Mouse (Mus musculus) limb, embryonic 12.5 days (tissue): ENCODE measurements around the gene Fbxw27. TPM values are rescaled to one million over a fixed set of nuclear protein-coding genes. Genes with fewer than 3 reads are reported as not detected.
"Not testable (repeated sequence)": the region's sequence is repeated elsewhere in the genome, so short reads cannot be mapped to it uniquely, and the experiment has no call there.

Source experiments
- ATAC-seq: fragments of 200-750 bp; cut with Nextera tagmentation; 2 replicates; pipeline ENCODE4 v1.8.0; 2017; ENCODE audit warnings: low read depth, moderate TSS enrichment; ENCODE audit not compliant: insufficient number of reproducible peaks, insufficient read depth, low FRiP score, low TSS enrichment
- H3K27ac ChIP-seq: fragments of 300-500 bp; sonication (generic); 2 replicates; pipeline ENCODE4 v1.5.1; 2016; ENCODE audit warnings: mild to moderate bottlenecking, moderate library complexity
- H3K27me3 ChIP-seq: fragments of 300-500 bp; sonication (generic); 2 replicates; pipeline ENCODE4 v1.6.1; 2016; ENCODE audit warnings: mild to moderate bottlenecking, moderate library complexity
- H3K36me3 ChIP-seq: fragments of 300-500 bp; sonication (generic); 2 replicates; pipeline ENCODE4 v1.6.1; 2016; ENCODE audit warnings: mild to moderate bottlenecking, moderate library complexity
- H3K4me1 ChIP-seq: fragments of 300-500 bp; sonication (generic); replicated peaks from 2 replicates; pipeline ENCODE4 v1.6.1; 2016
- H3K4me2 ChIP-seq: fragments of 300-500 bp; sonication (generic); 2 replicates; pipeline ENCODE4 v1.6.1; 2016; ENCODE audit warnings: mild to moderate bottlenecking, moderate library complexity
- H3K4me3 ChIP-seq: fragments of 300-500 bp; sonication (generic); replicated peaks from 2 replicates; pipeline ENCODE4 v1.5.1; 2016; ENCODE audit warnings: mild to moderate bottlenecking
- H3K9ac ChIP-seq: fragments of 300-500 bp; sonication (generic); replicated peaks from 2 replicates; pipeline ENCODE4 v1.6.1; 2016; ENCODE audit warnings: mild to moderate bottlenecking, moderate library complexity
- H3K9me3 ChIP-seq: fragments of 300-500 bp; sonication (generic); 2 replicates; pipeline ENCODE4 v1.6.1; 2016; ENCODE audit warnings: mild to moderate bottlenecking, moderate library complexity
- WGBS: fragments of 180-500 bp; shearing (Covaris S2); methylation state at CpG from one replicate; pipeline ENCODE4 v1.1.7; 2016; 5-methylcytosine and 5-hydroxymethylcytosine counted together
- polyA plus RNA-seq: library from polyadenylated mRNA; unstranded; fragments of >200 nt; fragmentation: Nextera tagmentation; extraction: Ambion mirVana; gene quantifications from 2 replicates; pipeline ENCODE4 v1.2.1, GENCODE M21; 2016

Gene Fbxw27
- polyA plus RNA-seq, result not detected in 2 replicates

DNA sequence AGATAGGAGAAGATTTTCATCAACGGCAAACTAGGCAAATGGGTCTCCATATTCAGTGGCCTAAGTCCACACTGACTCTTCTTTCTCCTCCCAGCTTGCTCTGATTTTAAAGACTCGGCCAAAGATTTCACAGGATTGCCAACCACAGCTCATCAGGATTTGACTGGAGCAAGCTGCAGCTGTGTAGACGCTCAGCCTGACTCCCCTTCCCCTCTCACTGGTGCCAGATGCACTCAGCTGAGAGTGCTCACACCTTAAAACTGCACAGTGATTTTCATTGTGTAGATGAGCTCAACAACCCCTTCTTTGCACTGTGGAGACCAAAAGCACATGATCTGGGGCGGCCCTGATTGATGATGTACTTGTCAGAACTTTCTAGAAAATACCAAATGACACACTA lies at the start of gene Fbxw27:
Gene Fbxw27 (minus strand): TSS at position 101 of the 400 bp plus-strand sequence.
- 75% methylated on average over 4 of the region's 4 CpGs for WGBS
- H3K4me3 ChIP-seq, H3K9me3 ChIP-seq, ATAC-seq, H3K27ac ChIP-seq, H3K9ac ChIP-seq, H3K4me1 ChIP-seq, H3K4me2 ChIP-seq, H3K27me3 ChIP-seq, H3K36me3 ChIP-seq: not testable (repeated sequence)

DNA sequence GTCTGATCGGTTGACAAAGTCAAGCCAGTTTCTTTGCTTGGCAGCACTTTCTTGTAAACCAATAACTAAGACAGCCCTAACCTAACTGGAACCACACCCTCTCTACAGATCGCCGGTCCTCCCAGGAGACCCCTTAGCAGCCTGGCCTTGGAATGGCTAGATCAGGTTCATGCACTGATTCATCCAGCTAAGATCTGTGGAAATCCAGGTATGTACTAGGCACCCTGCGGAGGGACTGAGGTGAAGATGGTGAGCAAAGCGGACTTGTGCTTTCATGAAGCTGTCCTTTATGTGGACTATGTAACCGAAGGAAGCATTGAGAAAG lies 42.6 kb upstream of the Fbxw27 start:
- H3K36me3 ChIP-seq, result peaks cover 37% of the 10 kb centered on the region
- peak overlapping the region; percentile 84 for H3K4me2 ChIP-seq
- H3K4me3 ChIP-seq, result peak overlapping the region; percentile 61
- peak overlapping the region; percentile 71 for H3K9ac ChIP-seq
- no peaks in the 10 kb centered on the region for H3K9me3 ChIP-seq
- peaks cover 7% of the 10 kb centered on the region for H3K4me1 ChIP-seq
- no peaks in the 10 kb centered on the region for H3K27me3 ChIP-seq
- peak; percentile 66 for ATAC-seq
- 13% methylated on average over 6 of the region's 6 CpGs for WGBS
- H3K27ac ChIP-seq, result no peak overlapping the region

DNA sequence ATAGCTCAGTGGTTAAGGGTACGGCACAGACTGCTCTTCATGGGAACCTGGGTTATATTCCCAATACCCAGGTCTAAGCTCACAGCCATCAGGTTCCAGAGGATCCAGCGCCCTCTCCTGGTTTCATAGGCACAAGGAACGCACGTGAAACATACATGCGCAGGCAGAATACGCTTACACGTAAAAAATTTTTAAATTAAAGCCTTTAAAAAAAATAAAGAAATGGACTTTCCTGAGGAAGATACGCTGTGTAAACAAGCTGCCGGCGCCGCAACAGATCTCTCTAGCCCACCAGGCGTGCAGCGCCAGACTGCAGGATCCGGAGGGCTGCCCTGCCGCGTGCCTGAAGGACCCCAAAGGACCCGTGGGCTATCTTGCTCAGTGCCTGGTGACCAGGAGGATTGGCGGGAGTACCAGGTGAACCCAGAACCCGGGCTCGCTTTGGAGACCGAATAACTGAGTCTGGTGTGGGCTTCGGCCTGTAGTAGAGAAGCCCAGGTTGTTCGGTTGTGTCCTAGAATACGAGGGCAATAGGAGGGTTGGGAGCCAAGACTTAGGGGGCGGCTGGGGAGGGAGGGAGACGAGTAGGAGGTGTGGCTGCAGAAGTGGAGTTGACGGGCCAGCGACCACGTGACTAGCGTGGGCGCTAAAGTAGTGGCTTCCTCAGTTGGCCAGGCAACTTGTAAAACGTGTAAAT lies 42.1 kb upstream of the Fbxw27 start, which contains the start of gene Nme6:
Gene Nme6 (plus strand): TSS at position 359 of the 697 bp plus-strand sequence.
- H3K4me3 ChIP-seq, result peak within 1 kb of the TSS; percentile 61
- H3K36me3 ChIP-seq, result peaks cover 32% of the 10 kb centered on the region
- peak; percentile 97 for ATAC-seq
- H3K9ac ChIP-seq, result peak within 1 kb of the TSS; percentile 71
- no peaks in the 10 kb centered on the region for H3K9me3 ChIP-seq
- H3K27ac ChIP-seq, result peak within 1 kb of the TSS; percentile 75
- H3K27me3 ChIP-seq, result no peaks in the 10 kb centered on the region
- H3K4me2 ChIP-seq, result peak within 1 kb of the TSS; percentile 84
- peaks cover 7% of the 10 kb centered on the region for H3K4me1 ChIP-seq
- under 1% methylated on average over 32 of the region's 32 CpGs for whole genome bisulfite sequencing

DNA sequence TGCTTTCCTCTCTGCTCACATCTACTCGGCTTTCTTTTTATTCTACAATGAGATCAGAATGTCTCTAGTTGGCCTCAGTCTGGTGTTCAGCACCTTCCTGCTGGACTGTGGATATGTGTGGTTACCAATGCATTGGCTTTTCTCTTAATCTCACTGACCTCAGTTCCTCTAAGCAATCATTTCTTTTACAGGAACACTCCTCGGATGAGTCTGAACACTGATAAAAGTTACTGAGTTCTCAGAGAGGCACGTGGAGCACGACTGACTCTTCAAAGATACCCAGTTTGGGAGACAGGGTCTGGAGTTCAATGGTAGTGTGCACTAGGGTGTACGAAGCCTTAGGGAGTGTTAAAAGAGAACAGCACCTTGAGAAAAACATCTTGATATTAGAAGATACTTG lies 35.7 kb upstream of the Fbxw27 start:
- no peak for ATAC-seq
- Histone ChIP-seq H3K4me2 (no peak overlapping the region), H3K27ac (no peak overlapping the region), H3K9me3 (no peaks in the 10 kb centered on the region), H3K9ac (no peak overlapping the region), H3K36me3 (peaks cover 18% of the 10 kb centered on the region; the same call in 1 of the 2 replicates), H3K4me3 (no peak overlapping the region), H3K27me3 (no peaks in the 10 kb centered on the region), H3K4me1 (no peaks in the 10 kb centered on the region)
- 75% methylated on average over 5 of the region's 5 CpGs for WGBS

DNA sequence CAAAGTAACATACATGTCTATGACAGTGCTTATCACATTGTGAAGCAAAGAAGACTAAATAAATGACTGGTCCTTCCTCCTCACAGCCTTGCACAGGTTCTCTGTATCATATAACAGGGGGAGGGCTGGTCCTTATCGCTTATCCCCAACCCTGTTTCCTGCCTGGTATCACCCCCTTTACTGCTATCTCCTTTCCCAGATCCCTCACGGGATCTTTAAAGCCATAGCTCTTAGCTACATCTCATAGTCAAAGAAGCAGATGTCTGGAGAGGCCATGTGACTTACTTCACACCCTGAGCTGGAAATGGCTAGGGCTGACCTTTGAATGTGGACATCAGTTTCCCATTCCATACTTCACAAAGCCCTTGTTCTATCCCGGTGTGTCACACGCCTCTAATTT lies 35.3 kb upstream of the Fbxw27 start:
- H3K4me1 ChIP-seq, result no peaks in the 10 kb centered on the region
- no peak overlapping the region for H3K4me2 ChIP-seq
- WGBS, result 67% methylated on average over 4 of the region's 4 CpGs
- no peak overlapping the region for H3K4me3 ChIP-seq
- no peak for ATAC-seq
- no peak overlapping the region for H3K9ac ChIP-seq
- H3K36me3 ChIP-seq, result peaks cover 15% of the 10 kb centered on the region; the same call in 1 of the 2 replicates
- no peak overlapping the region for H3K27ac ChIP-seq
- no peaks in the 10 kb centered on the region for H3K9me3 ChIP-seq
- H3K27me3 ChIP-seq, result no peaks in the 10 kb centered on the region

DNA sequence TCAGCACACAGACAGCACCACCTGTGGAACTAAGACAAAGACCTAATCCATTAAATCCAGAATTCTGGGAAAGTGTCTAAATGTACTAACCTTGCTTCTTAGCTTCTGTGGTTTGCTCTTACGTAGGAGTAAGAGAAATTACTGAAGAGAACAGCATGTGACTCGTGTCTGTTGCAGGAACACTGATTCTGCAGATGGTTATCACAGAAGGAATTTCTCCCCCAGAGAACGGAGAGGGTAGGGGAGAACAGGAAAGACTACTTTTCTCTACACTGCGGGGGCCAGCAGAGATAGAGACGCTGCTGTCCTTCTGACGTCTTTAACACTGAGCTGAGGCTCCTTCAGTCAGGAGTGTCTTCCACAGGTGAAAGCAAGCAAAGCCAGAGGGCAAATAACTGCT lies 25.9 kb upstream of the Fbxw27 start:
- WGBS, result 57% methylated on average over 6 of the region's 6 CpGs
- no peak overlapping the region for H3K4me3 ChIP-seq
- H3K27ac ChIP-seq, result no peak overlapping the region
- no peak for ATAC-seq
- no peak overlapping the region for H3K4me2 ChIP-seq
- H3K27me3 ChIP-seq, result no peaks in the 10 kb centered on the region
- H3K4me1 ChIP-seq, result no peaks in the 10 kb centered on the region
- no peak overlapping the region for H3K9ac ChIP-seq
- no peaks in the 10 kb centered on the region for H3K9me3 ChIP-seq
- H3K36me3 ChIP-seq, result no peaks in the 10 kb centered on the region

DNA sequence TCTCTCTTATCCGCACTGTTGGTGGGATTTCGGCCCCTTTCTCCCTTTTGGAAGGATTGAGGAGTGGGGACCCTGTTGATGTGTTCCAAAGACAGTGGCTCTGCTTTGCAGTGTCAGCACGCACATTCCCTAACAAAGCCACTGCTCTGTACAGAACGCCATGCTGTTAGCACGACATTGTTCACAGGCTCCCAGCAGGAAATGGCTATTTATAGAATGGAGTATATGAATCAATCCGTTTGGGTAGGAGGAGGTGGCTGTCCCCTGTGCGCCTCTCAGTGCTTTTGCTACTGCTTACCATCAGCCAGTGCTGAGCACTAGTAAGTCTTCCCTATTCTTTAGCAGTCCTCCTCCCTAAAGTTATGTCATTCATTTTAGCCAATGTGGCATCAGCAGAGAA lies 23.0 kb upstream of the Fbxw27 start:
- H3K27me3 ChIP-seq, result no peaks in the 10 kb centered on the region
- no peaks in the 10 kb centered on the region for H3K9me3 ChIP-seq
- WGBS, result 65% methylated on average over 7 of the region's 7 CpGs
- no peak overlapping the region for H3K27ac ChIP-seq
- no peak overlapping the region for H3K4me3 ChIP-seq
- no peaks in the 10 kb centered on the region for H3K36me3 ChIP-seq
- no peak overlapping the region for H3K4me2 ChIP-seq
- H3K9ac ChIP-seq, result no peak overlapping the region
- H3K4me1 ChIP-seq, result no peaks in the 10 kb centered on the region
- no peak for ATAC-seq

DNA sequence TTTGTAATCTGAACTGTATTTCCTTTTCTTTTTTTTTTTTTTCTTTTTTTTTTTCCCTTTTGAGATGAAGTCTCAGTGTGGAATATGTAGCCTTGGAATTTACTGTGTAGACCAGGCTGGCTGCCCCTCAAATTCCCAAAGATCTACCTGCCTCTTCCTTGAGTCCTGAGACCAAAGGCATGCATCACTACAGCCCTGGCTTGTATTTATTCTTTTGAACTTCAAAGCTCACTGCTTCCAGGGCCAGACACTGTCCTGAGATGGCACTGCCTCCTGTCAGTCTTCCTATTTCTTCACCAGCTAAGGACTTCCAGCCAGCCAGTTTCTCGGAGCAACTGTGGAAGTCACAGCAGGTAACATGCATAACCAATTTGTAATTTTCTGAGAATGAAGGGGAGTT lies 21.5 kb upstream of the Fbxw27 start, which contains the start of gene Spink8:
Gene Spink8 (plus strand): TSS at position 301 of the 400 bp plus-strand sequence.
- H3K27ac ChIP-seq, result no peak within 1 kb of the TSS
- H3K9ac ChIP-seq, result no peak within 1 kb of the TSS
- no peak within 1 kb of the TSS for H3K4me2 ChIP-seq
- H3K4me1 ChIP-seq, result no peaks in the 10 kb centered on the region
- WGBS, result 78% methylated on average over 1 of the region's 1 CpGs
- H3K36me3 ChIP-seq, result no peaks in the 10 kb centered on the region
- no peak within 1 kb of the TSS for H3K4me3 ChIP-seq
- H3K9me3 ChIP-seq, result no peaks in the 10 kb centered on the region
- no peak for ATAC-seq
- H3K27me3 ChIP-seq, result no peaks in the 10 kb centered on the region

DNA sequence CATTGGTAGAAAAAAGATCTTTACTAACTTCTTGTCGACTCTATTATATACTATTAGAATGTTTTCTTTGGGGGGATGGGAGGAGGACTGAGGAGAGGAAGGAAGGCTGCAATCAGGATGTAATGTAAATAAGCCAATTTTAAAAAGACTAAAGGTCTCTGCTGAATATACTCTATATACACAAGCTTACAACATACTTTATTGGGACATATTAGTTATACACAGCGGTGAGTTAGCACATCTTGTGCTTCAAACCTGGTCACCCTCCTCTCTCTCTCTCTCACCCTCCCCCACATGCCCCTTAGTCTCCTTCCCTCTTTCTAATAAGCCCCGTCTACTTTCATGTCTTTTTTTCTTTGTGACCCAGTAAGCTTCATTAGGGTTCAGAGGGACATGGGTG lies 17.4 kb upstream of the Fbxw27 start:
- no peak for ATAC-seq
- Histone ChIP-seq H3K4me3 (no peak overlapping the region), H3K27ac (no peak overlapping the region), H3K27me3 (no peaks in the 10 kb centered on the region), H3K36me3 (no peaks in the 10 kb centered on the region), H3K4me1 (no peaks in the 10 kb centered on the region), H3K4me2 (no peak overlapping the region), H3K9me3 (no peaks in the 10 kb centered on the region), H3K9ac (no peak overlapping the region)
- WGBS, result 56% methylated on average over 3 of the region's 3 CpGs

DNA sequence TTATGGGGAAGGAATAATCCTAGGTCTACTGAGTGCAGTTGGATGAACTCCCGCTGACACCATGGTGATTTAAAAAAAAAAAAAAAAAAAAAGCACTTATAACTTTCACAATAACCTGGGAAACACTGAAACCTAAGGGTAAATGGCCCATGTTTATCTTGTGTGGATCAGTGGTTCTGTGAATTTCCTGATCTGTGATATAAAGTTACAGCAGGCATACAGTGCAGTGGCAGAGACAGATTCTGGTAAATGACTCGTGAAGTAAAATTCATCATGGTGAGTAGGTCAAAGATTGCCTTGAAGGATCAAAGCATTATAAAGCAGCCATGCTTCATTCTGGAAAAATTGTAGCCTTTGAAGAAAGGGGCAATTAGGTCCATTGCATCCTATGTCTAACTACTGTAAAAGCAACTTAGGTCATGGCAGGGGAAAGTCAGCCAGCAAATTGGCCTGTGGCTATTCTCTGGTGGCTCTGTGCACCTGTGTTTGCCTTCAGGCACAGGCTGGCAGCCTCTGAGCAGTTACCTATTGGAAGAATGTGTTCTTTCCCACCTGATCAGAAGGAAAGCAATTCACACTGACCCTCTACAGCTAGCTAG lies 16.3 kb upstream of the Fbxw27 start:
- WGBS, result 78% methylated on average over 2 of the region's 2 CpGs
- Histone ChIP-seq H3K4me3 (no peak overlapping the region), H3K9me3 (no peaks in the 10 kb centered on the region), H3K36me3 (no peaks in the 10 kb centered on the region), H3K9ac (no peak overlapping the region), H3K4me1 (no peaks in the 10 kb centered on the region), H3K27ac (no peak overlapping the region), H3K27me3 (no peaks in the 10 kb centered on the region), H3K4me2 (no peak overlapping the region)
- ATAC-seq, result no peak

DNA sequence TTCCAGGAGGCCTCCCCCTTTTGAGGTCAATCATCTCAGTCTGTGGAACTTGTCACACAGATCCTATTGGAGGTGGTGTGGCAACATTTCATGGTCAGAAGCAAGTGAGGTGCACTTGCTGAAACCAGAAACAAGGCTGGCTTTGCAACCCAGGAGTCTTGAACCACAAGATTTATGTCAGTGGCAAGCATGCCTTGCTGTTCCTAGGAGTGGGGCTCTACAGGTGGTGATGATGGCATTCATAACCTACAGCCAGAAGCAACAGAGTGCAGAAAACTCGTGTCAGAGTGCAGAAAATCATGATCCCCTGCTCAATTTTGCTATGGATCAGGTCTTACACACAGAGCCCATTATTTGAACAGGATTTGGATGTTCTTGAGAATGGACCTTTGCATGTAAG lies 15.8 kb upstream of the Fbxw27 start:
- no peak overlapping the region for H3K9ac ChIP-seq
- H3K4me2 ChIP-seq, result no peak overlapping the region
- H3K27me3 ChIP-seq, result no peaks in the 10 kb centered on the region
- no peak overlapping the region for H3K4me3 ChIP-seq
- no peaks in the 10 kb centered on the region for H3K9me3 ChIP-seq
- H3K27ac ChIP-seq, result no peak overlapping the region
- H3K36me3 ChIP-seq, result no peaks in the 10 kb centered on the region
- WGBS, result 54% methylated on average over 1 of the region's 1 CpGs
- H3K4me1 ChIP-seq, result no peaks in the 10 kb centered on the region
- no peak for ATAC-seq

DNA sequence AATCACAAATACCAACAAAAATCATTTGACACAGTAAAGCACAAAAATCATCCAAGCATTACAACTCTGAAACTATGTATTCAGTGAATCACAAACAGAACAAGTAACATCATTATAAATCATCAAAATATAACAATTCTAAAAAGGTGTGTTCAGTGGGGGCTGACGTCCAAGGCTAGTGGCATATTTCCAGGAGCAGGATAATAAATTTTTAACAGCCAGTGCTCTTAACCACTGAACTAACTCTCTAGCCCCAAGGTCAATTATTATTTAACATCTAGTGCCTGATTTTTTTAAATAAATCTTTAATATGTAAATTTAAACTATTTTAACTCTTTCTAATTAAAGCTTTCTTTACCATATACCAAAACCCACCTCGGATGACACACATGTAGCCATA lies 15.1 kb upstream of the Fbxw27 start:
- WGBS, result 79% methylated on average over 2 of the region's 2 CpGs
- not testable (repeated sequence) for H3K4me2 ChIP-seq

More for the DNA sequence above, 15.1 kb upstream of the Fbxw27 start:
- not testable (repeated sequence) for H3K9ac ChIP-seq, H3K36me3 ChIP-seq, H3K4me3 ChIP-seq, ATAC-seq, H3K27ac ChIP-seq, H3K4me1 ChIP-seq, H3K9me3 ChIP-seq, H3K27me3 ChIP-seq
